Mouse (Mus musculus): ENCODE measurements around the gene Stxbp1. TPM values are rescaled to one million over a fixed set of nuclear protein-coding genes. Genes with fewer than 3 reads are reported as not detected.

Stxbp1 gene
- polyA plus RNA-seq, 1 experiment: 9.4 TPM

GRCm38 (mm10) chr2:32816497-32816896 lies 30.5 kb downstream of the Stxbp1 start:
- no peak for DNase-seq (ENCODE audit: low read depth, low spot score)
- 87% methylated on average over 2 of the region's 2 CpGs for WGBS

- WGBS: 69% methylated on average over 8 of the region's 8 CpGs
- no peak for DNase-seq (ENCODE audit: low read depth, low spot score)
These were observed 35.1 kb downstream of the Stxbp1 start for GRCm38 (mm10) chr2:32811959-32812358.

DNA sequence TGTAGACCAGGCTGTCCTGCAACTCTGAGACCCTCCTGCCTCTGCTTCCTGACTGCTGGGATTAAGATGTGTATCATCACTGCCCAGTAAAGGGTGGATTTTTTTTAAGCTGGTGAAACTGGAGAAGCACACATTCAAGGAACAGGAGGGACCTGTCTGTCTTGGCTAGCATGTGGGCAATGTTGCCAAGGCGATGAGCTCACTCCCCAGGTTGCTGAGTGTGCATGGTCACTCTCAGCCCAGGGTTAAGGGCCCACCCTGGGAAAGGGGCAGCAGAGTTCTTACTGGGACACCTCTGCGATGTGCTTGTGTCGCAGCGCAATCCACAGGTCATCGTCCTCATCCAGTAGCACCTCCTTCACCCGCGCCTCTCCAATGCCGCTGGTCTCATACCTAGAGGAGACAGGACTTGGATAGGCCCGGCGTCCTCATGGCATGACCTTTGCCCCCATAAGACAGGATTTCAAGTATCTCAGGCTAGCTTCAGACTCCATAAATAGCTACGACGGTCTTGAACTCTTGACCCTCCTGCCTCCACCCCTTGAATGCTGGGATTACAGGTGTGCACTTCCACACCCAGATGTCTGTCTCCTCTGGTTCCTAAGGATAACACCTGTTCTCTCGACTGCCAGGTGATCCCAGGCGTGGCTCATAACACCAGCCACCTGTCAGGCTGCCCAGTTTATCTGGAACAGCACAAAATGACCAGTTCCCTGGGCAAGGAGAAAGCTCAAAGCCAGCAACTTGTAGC lies 38.1 kb downstream of the Stxbp1 start:
- 55% methylated on average over 14 of the region's 14 CpGs for WGBS
- peak; percentile 75 for DNase-seq (ENCODE audit: low read depth, low spot score)

GRCm38 (mm10) chr2:32798251-32798962 lies 48.6 kb downstream of the Stxbp1 start:
- 64% methylated on average over 10 of the region's 10 CpGs for WGBS
- no peak for DNase-seq (ENCODE audit: low read depth, low spot score)

- DNase-seq (ENCODE audit: low read depth, low spot score): no peak
- WGBS: 92% methylated on average over 13 of the region's 13 CpGs
These were observed 51.2 kb downstream of the Stxbp1 start for GRCm38 (mm10) chr2:32795748-32796418.

GRCm38 (mm10) chr2:32791297-32791696 lies 55.7 kb downstream of the Stxbp1 start:
- WGBS: 70% methylated on average over 6 of the region's 6 CpGs
- DNase-seq (ENCODE audit: low read depth, low spot score): no peak

- 62% methylated on average over 2 of the region's 2 CpGs for WGBS
- no peak for DNase-seq (ENCODE audit: low read depth, low spot score)
These were observed 58.5 kb downstream of the Stxbp1 start for GRCm38 (mm10) chr2:32788581-32788980.

- DNase-seq (ENCODE audit: low read depth, low spot score): no peak
- WGBS: 70% methylated on average over 6 of the region's 6 CpGs
These were observed 59.9 kb downstream of the Stxbp1 start for GRCm38 (mm10) chr2:32787176-32787575.

DNA sequence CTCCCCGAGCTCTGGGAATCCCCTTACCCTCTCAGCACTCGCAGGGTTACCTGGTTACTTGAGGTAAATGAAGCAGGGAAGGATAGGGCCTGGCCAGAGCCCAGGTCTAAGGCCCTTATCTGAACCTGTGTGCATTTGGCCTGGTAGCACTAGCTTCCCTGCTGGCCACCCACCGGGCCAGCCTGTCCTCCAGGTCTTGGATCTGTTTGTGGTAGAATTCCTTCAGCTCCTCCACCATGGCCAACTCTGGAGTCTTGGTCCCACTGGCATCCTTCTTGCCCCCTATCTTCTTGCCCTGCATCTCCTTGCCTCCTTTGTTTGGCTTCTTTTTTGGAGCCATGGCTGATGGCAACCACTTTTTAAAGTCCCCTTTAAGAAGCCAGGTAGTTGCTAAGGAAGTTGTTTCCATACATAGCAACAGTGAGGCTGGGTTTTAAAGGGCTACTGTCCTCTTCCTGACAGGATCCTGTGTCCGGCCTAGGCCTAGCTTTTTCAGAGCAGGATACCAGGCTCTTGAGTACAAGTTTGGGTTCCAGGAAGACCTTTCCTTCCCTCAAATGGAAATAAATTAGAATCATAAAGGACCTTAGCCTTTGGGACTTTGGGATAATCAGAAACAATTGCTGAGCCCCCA lies 62.9 kb downstream of the Stxbp1 start, which contains the start of gene Cfap157:
Gene Cfap157, minus strand, starts transcription at position 381 of the 634 bp plus-strand sequence.
- WGBS: 62% methylated on average over 4 of the region's 4 CpGs
- DNase-seq (ENCODE audit: low read depth, low spot score): no peak

DNA sequence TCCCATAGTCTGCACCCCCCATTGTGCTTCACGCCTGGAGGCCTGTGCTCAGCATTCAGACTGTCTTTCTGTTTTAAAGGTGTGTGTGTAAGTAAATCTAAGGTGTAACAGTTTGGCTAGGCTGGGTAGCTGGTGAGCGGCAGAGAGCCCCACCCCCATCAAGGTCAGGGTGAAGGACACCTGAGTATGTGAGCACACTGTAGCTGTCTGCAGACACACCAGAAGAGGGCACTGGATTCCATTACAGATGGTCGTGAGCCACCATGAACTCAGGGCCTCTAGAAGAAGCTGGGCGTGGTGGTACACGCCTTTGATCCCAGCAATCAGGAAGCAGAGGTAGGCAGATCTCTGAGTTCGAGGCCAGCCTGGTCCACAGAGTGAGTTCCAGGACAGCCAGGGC lies 65.3 kb downstream of the Stxbp1 start:
- WGBS: 61% methylated on average over 6 of the region's 6 CpGs

DNA sequence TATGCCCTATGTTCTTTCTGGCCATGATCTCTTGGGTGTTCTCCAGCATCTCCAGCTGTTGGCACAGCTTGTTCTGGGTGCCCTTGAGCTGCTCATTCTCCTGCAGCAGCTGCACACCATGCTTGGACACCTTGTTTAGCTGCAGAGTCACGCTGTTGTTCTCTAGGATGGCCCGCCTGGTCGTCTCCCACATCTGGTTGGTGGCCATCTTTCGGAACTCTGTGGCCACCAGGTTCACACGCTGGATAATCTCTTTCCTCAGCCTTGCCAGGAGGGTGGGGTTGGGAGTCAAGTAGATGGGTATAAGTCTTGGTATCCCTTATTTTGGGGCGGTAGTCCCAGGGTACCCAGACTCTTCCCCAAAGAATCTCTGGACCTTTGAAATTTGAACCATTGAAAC lies 67.3 kb downstream of the Stxbp1 start:
- WGBS: 91% methylated on average over 6 of the region's 6 CpGs
- no peak for DNase-seq (ENCODE audit: low read depth, low spot score)

More for the DNA sequence above, 65.3 kb downstream of the Stxbp1 start:
- DNase-seq (ENCODE audit: low read depth, low spot score): no peak

GRCm38 (mm10) chr2:32779131-32779530 lies 67.9 kb downstream of the Stxbp1 start:
- WGBS: 17% methylated on average over 8 of the region's 8 CpGs

DNA sequence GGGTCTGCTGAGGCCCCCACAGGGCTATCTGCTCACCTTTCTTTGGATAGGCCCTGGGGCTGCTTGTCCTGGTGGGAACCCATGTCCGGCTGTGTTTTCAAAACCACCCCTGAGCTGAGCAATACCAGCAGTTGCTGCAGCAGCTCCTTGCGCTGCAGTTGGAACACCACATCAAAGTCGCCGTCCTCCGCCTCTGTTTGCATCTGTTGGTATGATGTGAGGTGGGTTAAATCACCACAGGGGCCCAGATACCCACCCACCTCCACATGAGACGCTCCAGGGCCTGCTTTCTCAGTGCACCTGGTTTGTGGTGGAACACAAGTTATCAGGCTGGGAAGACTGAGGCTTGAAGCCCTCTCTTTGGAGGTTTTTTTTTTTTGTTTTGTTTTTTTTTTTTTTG lies 69.0 kb downstream of the Stxbp1 start:
- 96% methylated on average over 6 of the region's 6 CpGs for WGBS
- no peak for DNase-seq (ENCODE audit: low read depth, low spot score)

More at GRCm38 (mm10) chr2:32779131-32779530, 67.9 kb downstream of the Stxbp1 start:
- DNase-seq (ENCODE audit: low read depth, low spot score): no peak

DNA sequence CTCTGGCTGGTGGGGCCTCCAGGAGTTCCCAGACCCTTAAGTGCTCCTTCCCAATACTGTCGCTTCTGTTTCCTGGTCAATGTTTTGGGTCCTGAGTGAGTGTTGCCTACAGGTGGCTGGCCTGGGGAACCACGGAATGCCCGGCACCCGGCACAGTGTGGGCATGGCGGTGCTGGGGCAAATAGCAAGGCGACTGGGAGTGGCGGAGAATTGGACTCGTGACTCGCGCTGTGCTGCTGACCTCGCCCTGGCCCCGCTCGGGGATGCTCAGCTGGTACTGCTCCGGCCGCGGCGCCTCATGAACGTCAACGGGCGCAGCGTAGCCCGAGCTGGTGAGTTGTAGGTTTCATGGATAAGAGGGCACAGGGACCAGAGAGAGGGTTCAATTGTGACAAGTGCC lies 70.9 kb downstream of the Stxbp1 start:
- WGBS: 21% methylated on average over 22 of the region's 22 CpGs
- no peak for DNase-seq (ENCODE audit: low read depth, low spot score)

DNA sequence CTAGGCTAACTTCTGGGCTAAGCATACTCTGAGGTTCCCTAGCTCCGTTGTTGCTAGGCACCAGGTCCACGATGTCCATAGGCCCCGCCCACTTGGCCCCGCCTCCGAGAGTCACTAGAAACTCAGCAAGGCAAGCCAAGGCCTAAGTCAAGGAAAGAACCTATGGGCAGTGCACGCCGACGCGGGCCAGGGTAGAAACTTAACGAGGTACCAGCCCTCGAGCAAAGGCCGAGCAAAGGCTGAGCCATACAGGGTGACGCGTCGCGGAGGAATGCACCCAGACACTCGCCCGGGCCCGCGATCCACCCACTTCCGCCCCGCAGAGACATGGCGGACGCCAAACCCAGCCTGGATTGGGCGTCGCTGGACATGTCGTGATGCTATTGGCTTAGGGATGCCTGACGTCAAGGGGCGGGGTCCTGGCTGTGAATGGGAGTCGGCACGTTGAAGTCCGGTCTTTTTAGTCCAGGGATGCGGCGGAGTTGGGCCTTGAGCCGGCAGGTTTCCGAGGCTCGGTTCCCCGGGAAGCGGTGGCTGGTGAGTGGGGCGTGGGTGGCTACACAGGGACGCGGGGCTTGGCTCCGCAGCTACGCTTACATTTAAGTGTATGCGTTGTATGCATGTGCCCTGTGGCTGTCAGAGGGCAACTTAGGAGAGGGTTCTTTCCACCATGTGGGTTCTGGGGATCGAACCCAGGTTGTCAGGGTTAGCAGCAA lies 71.5 kb downstream of the Stxbp1 start, which contains the start of the genes Ttc16 and Ptrh1:
Gene Ttc16, minus strand, starts transcription at position 275 of the 716 bp plus-strand sequence.
Gene Ptrh1, plus strand, starts transcription at position 428 of the 716 bp plus-strand sequence.
- peak; percentile 91 for DNase-seq (ENCODE audit: low read depth, low spot score)
- under 1% methylated on average over 46 of the region's 46 CpGs for WGBS

DNA sequence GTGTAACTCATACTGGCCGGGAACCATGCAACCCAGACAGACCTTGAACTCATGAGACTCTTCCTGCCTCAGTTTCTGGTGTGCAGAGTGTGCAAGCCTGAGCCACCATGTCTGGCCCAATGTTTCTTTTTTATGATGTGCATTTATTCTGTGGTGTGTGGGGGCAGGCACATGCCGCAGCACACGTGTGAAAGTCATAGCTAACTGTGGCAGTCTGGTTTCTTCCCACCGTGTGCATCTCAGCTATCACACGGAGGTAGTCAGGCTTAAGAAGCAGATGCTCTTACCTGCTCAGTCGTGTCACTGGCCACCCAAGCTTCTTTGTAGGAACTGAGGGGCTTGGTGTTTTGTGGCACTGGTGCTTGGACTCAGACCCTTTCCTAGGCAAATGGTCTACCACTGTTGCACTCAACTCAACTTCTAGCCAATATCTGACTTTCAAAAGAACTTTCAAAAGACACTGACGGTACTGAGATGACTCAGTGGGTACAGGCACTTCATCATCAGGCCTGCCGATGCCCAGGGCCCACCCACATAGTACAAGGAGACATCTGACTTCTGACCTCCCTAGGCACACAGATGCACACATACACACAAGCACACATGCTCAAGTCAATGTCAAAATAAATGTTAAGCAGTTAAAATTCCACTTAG lies 74.3 kb downstream of the Stxbp1 start:
- WGBS: 85% methylated on average over 8 of the region's 8 CpGs
- no peak for DNase-seq (ENCODE audit: low read depth, low spot score)

- 18% methylated on average over 12 of the region's 12 CpGs for WGBS
- no peak for DNase-seq (ENCODE audit: low read depth, low spot score)
These were observed 75.2 kb downstream of the Stxbp1 start for GRCm38 (mm10) chr2:32771886-32772285.

DNA sequence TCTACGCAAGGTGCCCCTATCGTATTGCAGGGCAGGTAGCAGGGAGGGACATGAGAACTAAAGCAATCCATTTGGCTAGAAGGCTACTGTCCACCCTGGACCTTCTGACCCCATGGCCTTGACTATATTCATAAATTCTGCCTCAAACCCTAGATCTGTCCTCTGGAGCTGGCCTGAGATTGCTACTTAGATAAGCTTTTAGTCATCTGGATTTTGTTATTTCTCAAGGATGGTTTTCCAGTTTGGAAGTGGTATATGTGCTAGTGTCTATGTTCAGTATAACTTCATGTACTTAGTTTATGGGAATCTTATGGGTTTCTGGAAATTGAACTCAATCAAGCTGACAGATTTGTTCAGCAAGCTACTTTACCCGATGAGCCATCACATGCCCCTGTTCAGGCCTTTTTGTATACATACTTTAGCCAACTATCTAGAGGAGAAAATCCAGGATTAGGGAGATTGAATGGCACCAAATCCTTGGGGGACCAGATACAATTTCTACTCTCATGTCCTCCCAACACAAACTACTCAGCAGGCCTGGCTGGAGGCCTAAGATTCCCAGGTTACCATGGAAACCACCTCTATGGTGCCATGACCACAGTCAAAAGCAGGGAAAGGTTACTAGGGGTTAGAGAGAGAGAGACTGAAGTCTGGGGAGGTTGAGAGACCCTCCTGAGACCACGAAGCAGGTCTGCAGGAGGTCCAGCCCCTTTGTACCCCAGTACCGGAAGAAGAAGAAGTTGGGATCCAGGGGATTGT lies 77.5 kb downstream of the Stxbp1 start:
- WGBS: 85% methylated on average over 5 of the region's 5 CpGs
- no peak for DNase-seq (ENCODE audit: low read depth, low spot score)

Measured in large intestine, adult 2 months (tissue).